ENCODE assay signal across 10 mouse cellular contexts in genomic region chr11:93443777-93444176, GRCm38 (mm10).
"Had no signal": no experiment of that assay in that cellular context is flagged by ENCODE, and none has a peak within 500 bp of the region (broad histone marks: within the 10 kb centered on the region; RNA-seq: fewer than 3 reads in every experiment).

No protein-coding gene starts in this region.

- H3K9me3 ChIP-seq: kidney, embryonic 15.5 days; limb, embryonic 12.5 days; neural tube, embryonic 12.5 days had no signal

- H3K9ac ChIP-seq: kidney, embryonic 15.5 days; limb, embryonic 12.5 days; liver, embryonic 13.5 days; liver, postnatal 0 days; neural tube, embryonic 12.5 days had no signal

- H3K4me2 ChIP-seq: kidney, embryonic 15.5 days; limb, embryonic 12.5 days; liver, embryonic 13.5 days; neural tube, embryonic 12.5 days had no signal

- H3K36me3 ChIP-seq: kidney, embryonic 15.5 days; limb, embryonic 12.5 days; liver, embryonic 13.5 days; neural tube, embryonic 12.5 days had no signal

- H3K27me3 ChIP-seq: kidney, embryonic 15.5 days; limb, embryonic 12.5 days; liver, embryonic 13.5 days; neural tube, embryonic 12.5 days had no signal

- DNase-seq: kidney, postnatal 14 days; liver; liver, embryonic 13.5 days; liver, postnatal 0 days; midbrain, embryonic 14.5 days; thymus, postnatal 4 days had no signal

- H3K4me1 ChIP-seq: kidney, embryonic 15.5 days; limb, embryonic 12.5 days; liver, embryonic 13.5 days; neural tube, embryonic 12.5 days had no signal

- H3K27ac ChIP-seq: kidney, embryonic 15.5 days; limb, embryonic 12.5 days; liver, embryonic 13.5 days; neural tube, embryonic 12.5 days; stomach, postnatal 0 days had no signal

- ATAC-seq: liver, postnatal 0 days had no signal

- H3K4me3 ChIP-seq: kidney, embryonic 15.5 days; limb, embryonic 12.5 days; liver, embryonic 13.5 days; neural tube, embryonic 12.5 days had no signal
